ENCODE assay signal across 13 mouse cellular contexts in genomic region chr14:51987177-51987576, GRCm38 (mm10). TPM values are rescaled to one million over a fixed set of nuclear protein-coding genes. Genes with fewer than 3 reads are reported as not detected.
DNase-seq lines count a peak whose midpoint lies in the region; ATAC-seq and TF ChIP-seq lines count a peak whose summit lies in the region.
"Had no signal": no experiment of that assay in that cellular context is flagged by ENCODE, and none has a peak within 500 bp of the region (broad histone marks: within the 10 kb centered on the region; RNA-seq: fewer than 3 reads in every experiment).

No protein-coding gene starts in this region.

- peak overlapping the region; percentile 89 for H3K27ac ChIP-seq in gastrocnemius, adult 2 months
- no peak overlapping the region for H3K27ac ChIP-seq in midbrain, embryonic 12.5 days (replicated peaks)
- H3K27ac ChIP-seq in midbrain, embryonic 14.5 days (replicated peaks; ENCODE audit: low read depth, low read length) = no peak overlapping the region
- H3K27ac ChIP-seq in intestine, postnatal 0 days (ENCODE audit: low read depth, low read length) = no peak overlapping the region

- 0 out of 2 replicates have a peak overlapping the region, but pooled peaks have one; percentile 96 for H3K4me2 ChIP-seq in midbrain, embryonic 12.5 days (replicated peaks)
- no peak overlapping the region for H3K4me2 ChIP-seq in midbrain, embryonic 14.5 days (ENCODE audit: low read length)
- no peak overlapping the region for H3K4me2 ChIP-seq in intestine, postnatal 0 days (replicated peaks; ENCODE audit: low read depth)
- peak overlapping the region; percentile 100 for H3K4me2 ChIP-seq in myocyte (ENCODE audit: low read depth)

- peaks cover 10% of the 10 kb centered on the region for H3K79me2 ChIP-seq in myocyte (ENCODE audit: control insufficient read depth, insufficient read depth)

- 93% methylated on average over 6 of the region's 6 CpGs for WGBS in midbrain, embryonic 12.5 days
- WGBS in midbrain, embryonic 14.5 days = 94% methylated on average over 6 of the region's 6 CpGs
- WGBS in intestine, postnatal 0 days = 53% methylated on average over 6 of the region's 6 CpGs

- no peaks in the 10 kb centered on the region for H3K27me3 ChIP-seq in midbrain, embryonic 12.5 days
- no peaks in the 10 kb centered on the region for H3K27me3 ChIP-seq in midbrain, embryonic 14.5 days (ENCODE audit: control insufficient read depth, insufficient read depth, low read length)
- H3K27me3 ChIP-seq in intestine, postnatal 0 days (replicated peaks; ENCODE audit: control insufficient read depth, insufficient read depth, low read length) = no peaks in the 10 kb centered on the region
- H3K27me3 ChIP-seq in myocyte (ENCODE audit: control insufficient read depth, insufficient read depth, insufficient read length) = no peaks in the 10 kb centered on the region

- TF ChIP-seq POLR2A in myocyte (IDR thresholded peaks at IDR 0.05; ENCODE audit: insufficient read length, low read depth) = no peak

- H3K9ac ChIP-seq in midbrain, embryonic 12.5 days (replicated peaks) = no peak overlapping the region
- no peak overlapping the region for H3K9ac ChIP-seq in midbrain, embryonic 14.5 days (replicated peaks; ENCODE audit: low read length)
- no peak overlapping the region for H3K9ac ChIP-seq in intestine, postnatal 0 days (ENCODE audit: low read depth, low read length)

- no peak overlapping the region for H3ac ChIP-seq in myocyte (ENCODE audit: control insufficient read depth, insufficient read length)

- intact Hi-C loops in gastrocnemius, adult 2 months (cut with DNase I) = loop anchor here (5.0 kb wide), 1 partner anchor 45 kb away; no protein-coding TSS in a partner anchor

- no peak for TF ChIP-seq CTCF in gastrocnemius, adult 2 months (IDR thresholded peaks at IDR 0.05)
- no peak for TF ChIP-seq CTCF in intestine, postnatal 0 days (IDR thresholded peaks at IDR 0.05; ENCODE audit: low read depth)

- H3K36me3 ChIP-seq in midbrain, embryonic 12.5 days = peaks cover 44% of the 10 kb centered on the region
- H3K36me3 ChIP-seq in midbrain, embryonic 14.5 days (ENCODE audit: control insufficient read depth, insufficient read depth, low read length) = peaks cover 49% of the 10 kb centered on the region
- 0 out of 2 replicates have a peak, but pooled peaks cover 22% of the 10 kb centered on the region for H3K36me3 ChIP-seq in intestine, postnatal 0 days (ENCODE audit: control insufficient read depth, insufficient read depth)
- no peaks in the 10 kb centered on the region for H3K36me3 ChIP-seq in myocyte (ENCODE audit: control insufficient read depth, insufficient read depth)

- peaks cover 44% of the 10 kb centered on the region for H3K4me1 ChIP-seq in midbrain, embryonic 12.5 days
- H3K4me1 ChIP-seq in midbrain, embryonic 14.5 days (ENCODE audit: control insufficient read depth, insufficient read depth, low read length) = peaks cover 26% of the 10 kb centered on the region
- H3K4me1 ChIP-seq in intestine, postnatal 0 days (replicated peaks; ENCODE audit: control insufficient read depth, insufficient read depth, low read length) = peaks cover 3% of the 10 kb centered on the region; the same call in 1 of the 2 replicates

- H3K9me3 ChIP-seq in midbrain, embryonic 12.5 days = no peaks in the 10 kb centered on the region
- H3K9me3 ChIP-seq in midbrain, embryonic 14.5 days (ENCODE audit: control insufficient read depth, low read length) = no peaks in the 10 kb centered on the region
- H3K9me3 ChIP-seq in intestine, postnatal 0 days (ENCODE audit: control insufficient read depth) = no peaks in the 10 kb centered on the region

- no peak overlapping the region for H3K4me3 ChIP-seq in gastrocnemius, adult 2 months
- no peak overlapping the region for H3K4me3 ChIP-seq in midbrain, embryonic 12.5 days
- H3K4me3 ChIP-seq in midbrain, embryonic 14.5 days (replicated peaks; ENCODE audit: low read depth, low read length) = no peak overlapping the region
- no peak overlapping the region for H3K4me3 ChIP-seq in intestine, postnatal 0 days (ENCODE audit: low read depth, low read length)
- no peak overlapping the region for H3K4me3 ChIP-seq in myocyte

- DNase-seq in gastrocnemius, adult 2 months = no peak
- DNase-seq in gastrocnemius, postnatal 10 days = no peak
- no peak for DNase-seq in midbrain, embryonic 14.5 days
- DNase-seq in lung, postnatal 14 days = no peak
- no peak for DNase-seq in kidney, postnatal 14 days
- DNase-seq: lung, postnatal 4 days; spleen, adult 18-20 months had no signal

- ATAC-seq in midbrain, embryonic 12.5 days (ENCODE audit: low FRiP score, low read depth) = no peak
- no peak for ATAC-seq in midbrain, embryonic 14.5 days (ENCODE audit: low FRiP score, low TSS enrichment)
- peak; percentile 34; the same call in 1 of the 2 replicates for ATAC-seq in intestine, postnatal 0 days

TF ChIP-seq in myocyte, 11 proteins besides CTCF, POLR2A, EP300 and RAD21:
- TF ChIP-seq MYOD1 (IDR thresholded peaks at IDR 0.05; ENCODE audit: control insufficient read depth in 1 of 3, insufficient read length in 2 of 3, low read depth in 2 of 3) = no peak
- TF ChIP-seq TCF3 (IDR thresholded peaks at IDR 0.05; ENCODE audit: insufficient read length, low read depth) = no peak
- TF ChIP-seq USF1 (IDR thresholded peaks at IDR 0.05; ENCODE audit: low read depth) = no peak
- TF ChIP-seq MYOG (IDR thresholded peaks at IDR 0.05; ENCODE audit: control insufficient read depth in 1 of 3, insufficient read depth in 1 of 3, insufficient read length in 2 of 3, low read depth in 2 of 3) = no peak
- TF ChIP-seq CEBPB (IDR thresholded peaks at IDR 0.05; ENCODE audit: insufficient read depth, poor library complexity, severe bottlenecking) = no peak
- TF ChIP-seq MAX (IDR thresholded peaks at IDR 0.05; ENCODE audit: low read depth) = no peak
- TF ChIP-seq TCF12 (IDR thresholded peaks at IDR 0.05; ENCODE audit: insufficient read depth, poor library complexity, severe bottlenecking) = no peak
- TF ChIP-seq POLR2AphosphoS2 (IDR thresholded peaks at IDR 0.05; ENCODE audit: insufficient read length, low read depth) = no peak
- no peak for TF ChIP-seq REST (IDR thresholded peaks at IDR 0.05; ENCODE audit: insufficient read depth, insufficient read length)
- TF ChIP-seq E2F4 (IDR thresholded peaks at IDR 0.05; ENCODE audit: insufficient read depth) = no peak
TF ChIP-seq in myocyte: peak in this region for 0.

RNA-seq across cellular contexts. Expression of gene Arhgef40, which starts 2.7 kb away (rescaled TPM):
- total RNA-seq in gastrocnemius, adult 2 months (2021) = 10 to 100 TPM in 1 of 2 experiments, 1 to 10 TPM in 1; 9.6 to 14.1 TPM
- 10 to 100 TPM; 40.7 to 55.7 TPM for total RNA-seq in gastrocnemius, postnatal 10 days (2021)
- polyA plus RNA-seq in midbrain, embryonic 12.5 days (2016; fragmentation: Nextera tagmentation; extraction: Ambion mirVana) = 116 and 122 TPM in 2 replicates
- polyA plus RNA-seq in midbrain, embryonic 14.5 days (2014; fragmentation: Nextera tagmentation; extraction: Ambion mirVana) = 72.8 and 75.8 TPM in 2 replicates
- 18.2 and 19.7 TPM in 2 replicates for polyA plus RNA-seq in intestine, postnatal 0 days (2015; fragmentation: Nextera tagmentation; extraction: Ambion mirVana)
- polyA plus RNA-seq in myocyte (2012; fragmentation: generic; extraction: Trizol) = 35.0 TPM

RNA-seq across cellular contexts. Expression of gene Tmem253, which starts 28.3 kb away (rescaled TPM):
- 1 to 10 TPM in 1 of 2 experiments, under 1 TPM in 1; 0.46 to 2.6 TPM for total RNA-seq in gastrocnemius, adult 2 months (2021)
- 1 to 10 TPM in 1 of 2 experiments, under 1 TPM in 1; 0.85 to 1.0 TPM for total RNA-seq in gastrocnemius, postnatal 10 days (2021)
- 1.0 and 2.1 TPM in 2 replicates for polyA plus RNA-seq in midbrain, embryonic 12.5 days (2016; fragmentation: Nextera tagmentation; extraction: Ambion mirVana)
- polyA plus RNA-seq in midbrain, embryonic 14.5 days (2014; fragmentation: Nextera tagmentation; extraction: Ambion mirVana) = 0.37 and 0.39 TPM in 2 replicates
- polyA plus RNA-seq in intestine, postnatal 0 days (2015; fragmentation: Nextera tagmentation; extraction: Ambion mirVana) = 221 and 224 TPM in 2 replicates
- 0.34 TPM for polyA plus RNA-seq in myocyte (2012; fragmentation: generic; extraction: Trizol)
- total RNA-seq: neutrophil, adult 5-6 weeks had no signal

RNA-seq across cellular contexts. Expression of gene Zfp219, which starts 33.4 kb away (rescaled TPM):
- 10 to 100 TPM; 13.5 to 13.8 TPM for total RNA-seq in gastrocnemius, adult 2 months (2021)
- 10 to 100 TPM; 17.6 to 23.1 TPM for total RNA-seq in gastrocnemius, postnatal 10 days (2021)
- polyA plus RNA-seq in midbrain, embryonic 12.5 days (2016; fragmentation: Nextera tagmentation; extraction: Ambion mirVana) = 111 and 112 TPM in 2 replicates
- 41.6 and 46.9 TPM in 2 replicates for polyA plus RNA-seq in midbrain, embryonic 14.5 days (2014; fragmentation: Nextera tagmentation; extraction: Ambion mirVana)
- 11.9 and 12.5 TPM in 2 replicates for polyA plus RNA-seq in intestine, postnatal 0 days (2015; fragmentation: Nextera tagmentation; extraction: Ambion mirVana)
- 13.6 TPM for polyA plus RNA-seq in myocyte (2012; fragmentation: generic; extraction: Trizol)

RNA-seq across cellular contexts. Expression of gene Olfr221, which starts 55.1 kb away (rescaled TPM):
- not detected for total RNA-seq in gastrocnemius, adult 2 months (2021)
- total RNA-seq in gastrocnemius, postnatal 10 days (2021) = not detected
- not detected in 2 replicates for polyA plus RNA-seq in midbrain, embryonic 12.5 days (2016; fragmentation: Nextera tagmentation; extraction: Ambion mirVana)
- polyA plus RNA-seq in midbrain, embryonic 14.5 days (2014; fragmentation: Nextera tagmentation; extraction: Ambion mirVana) = not detected in 2 replicates
- polyA plus RNA-seq in intestine, postnatal 0 days (2015; fragmentation: Nextera tagmentation; extraction: Ambion mirVana) = not detected in 2 replicates
- not detected for polyA plus RNA-seq in myocyte (2012; fragmentation: generic; extraction: Trizol)
- total RNA-seq: layer of hippocampus, postnatal 25 days; neutrophil, adult 5-6 weeks had no signal
- polyA plus RNA-seq: embryonic facial prominence, embryonic 11.5 days had no signal

Comparison
In these comparisons a context has a peak if more than half of its experiments do, and no peak if none do; other contexts are left out.
1. H3K4me2 ChIP-seq: peak in midbrain, embryonic 12.5 days (single experiment) and myocyte (single experiment); none in midbrain, embryonic 14.5 days (single experiment) and intestine, postnatal 0 days (single experiment).
2. RNA of gene Tmem253, which starts 28.3 kb away (polyA plus RNA-seq): 221 to 224 TPM in intestine, postnatal 0 days; 1.0 to 2.1 TPM in midbrain, embryonic 12.5 days, 0.37 to 0.39 TPM in midbrain, embryonic 14.5 days and 0.34 TPM in myocyte (single experiment); every median in the first group is over 10 times any median in the second.